Mouse (Mus musculus) forebrain, postnatal 0 days (tissue): ENCODE results near the gene Olfr561. TPM values are rescaled to one million over a fixed set of nuclear protein-coding genes. Genes with fewer than 3 reads are reported as not detected.

Source experiments
- ATAC-seq: fragments of 200-750 bp; cut with Nextera tagmentation; 2 replicates; pipeline ENCODE4 v1.8.0; 2017; ENCODE audit warnings: mild to moderate bottlenecking, moderate library complexity
- DNase-seq: peaks from one replicate; pipeline ENCODE4 v3.0.0-alpha.2; 2015
- H3K27ac ChIP-seq: fragments of 300-500 bp; sonication (generic); 2 replicates; pipeline ENCODE4 v1.5.1; 2014; ENCODE audit warnings: low read depth, mild to moderate bottlenecking, antibody characterized with exemption, low read length, moderate library complexity, mixed read lengths
- H3K27me3 ChIP-seq: fragments of 300-500 bp; sonication (generic); 2 replicates; pipeline ENCODE4 v1.6.1; 2014; ENCODE audit warnings: mild to moderate bottlenecking, low read length, mixed read lengths; ENCODE audit not compliant: insufficient read depth
- H3K36me3 ChIP-seq: fragments of 300-500 bp; sonication (generic); 2 replicates; pipeline ENCODE4 v1.6.1; 2014; ENCODE audit warnings: mild to moderate bottlenecking, moderate library complexity; ENCODE audit not compliant: insufficient read depth
- H3K4me1 ChIP-seq: fragments of 300-500 bp; sonication (generic); 2 replicates; pipeline ENCODE4 v1.6.1; 2014; ENCODE audit warnings: antibody characterized with exemption; ENCODE audit not compliant: insufficient read depth
- H3K4me2 ChIP-seq: fragments of 300-500 bp; sonication (generic); 2 replicates; pipeline ENCODE4 v1.6.1; 2014; ENCODE audit warnings: low read depth, mild to moderate bottlenecking, moderate library complexity
- H3K4me3 ChIP-seq: fragments of 300-500 bp; sonication (generic); 2 replicates; pipeline ENCODE4 v1.5.1; 2014; ENCODE audit warnings: low read depth, low read length, mixed read lengths
- H3K9ac ChIP-seq: fragments of 300-500 bp; sonication (generic); 2 replicates; pipeline ENCODE4 v1.6.1; 2014; ENCODE audit warnings: mild to moderate bottlenecking
- H3K9me3 ChIP-seq: fragments of 300-500 bp; sonication (generic); 2 replicates; pipeline ENCODE4 v1.6.1; 2016; ENCODE audit warnings: low read length
- CTCF ChIP-seq: sonication (generic); IDR thresholded peaks from 2 replicates; pipeline ENCODE4 v1.5.1; 2016; ENCODE audit warnings: antibody characterized with exemption, control low read depth, low read depth
- WGBS: fragments of 180-500 bp; shearing (Covaris S2); extraction: QIAGEN DNeasy Blood & Tissue Kit; methylation state at CpG from one replicate; pipeline ENCODE4 v1.1.7; 2014; 5-methylcytosine and 5-hydroxymethylcytosine counted together
- polyA plus RNA-seq: library from polyadenylated mRNA; unstranded; fragments of >200 nt; fragmentation: Nextera tagmentation; extraction: Ambion mirVana; gene quantifications from 2 replicates; pipeline ENCODE4 v1.2.1, GENCODE M21; 2015
- total RNA-seq: library from RNA; depleted of rRNA; stranded (reverse); fragments of >200 nt; gene quantifications from 2 replicates; pipeline ENCODE4 v1.2.3, GENCODE M21; 2014; rRNA removed

Olfr561 gene
- total RNA-seq, result not detected in 2 replicates
- not detected in 2 replicates for polyA plus RNA-seq

DNA sequence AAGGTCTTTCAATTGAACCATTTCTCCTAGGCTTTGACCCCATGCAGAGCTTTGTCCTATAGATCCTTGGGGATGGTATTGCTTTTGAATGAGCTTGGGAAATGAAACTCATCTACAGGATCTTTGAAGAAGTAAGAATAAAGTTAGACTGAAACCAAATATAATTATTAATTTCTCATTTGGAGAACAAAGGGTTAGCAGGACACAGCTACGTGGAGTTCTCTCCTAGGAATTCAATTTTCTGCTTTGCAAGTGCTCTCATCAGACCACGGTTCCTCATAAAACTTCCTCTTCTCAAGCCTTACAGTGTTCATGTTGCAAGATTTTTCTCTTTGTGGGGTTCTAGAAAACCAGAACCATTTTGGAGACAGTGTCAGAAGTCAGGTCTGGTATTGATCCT, at the start of gene Olfr561:
Olfr561 (plus strand) TSS at position 301 of the 400 bp plus-strand sequence.
- no peak for ATAC-seq
- no peaks in the 10 kb centered on the region for H3K9me3 ChIP-seq
- no peak for TF ChIP-seq CTCF
- H3K9ac ChIP-seq, result no peak within 1 kb of the TSS
- no peaks in the 10 kb centered on the region for H3K36me3 ChIP-seq
- H3K4me3 ChIP-seq, result no peak within 1 kb of the TSS
- no peaks in the 10 kb centered on the region for H3K4me1 ChIP-seq
- H3K27me3 ChIP-seq, result no peaks in the 10 kb centered on the region
- no peak within 1 kb of the TSS for H3K27ac ChIP-seq
- no peak within 1 kb of the TSS for H3K4me2 ChIP-seq
- WGBS, result 80% methylated on average over 2 of the region's 2 CpGs
- no peak for DNase-seq

DNA sequence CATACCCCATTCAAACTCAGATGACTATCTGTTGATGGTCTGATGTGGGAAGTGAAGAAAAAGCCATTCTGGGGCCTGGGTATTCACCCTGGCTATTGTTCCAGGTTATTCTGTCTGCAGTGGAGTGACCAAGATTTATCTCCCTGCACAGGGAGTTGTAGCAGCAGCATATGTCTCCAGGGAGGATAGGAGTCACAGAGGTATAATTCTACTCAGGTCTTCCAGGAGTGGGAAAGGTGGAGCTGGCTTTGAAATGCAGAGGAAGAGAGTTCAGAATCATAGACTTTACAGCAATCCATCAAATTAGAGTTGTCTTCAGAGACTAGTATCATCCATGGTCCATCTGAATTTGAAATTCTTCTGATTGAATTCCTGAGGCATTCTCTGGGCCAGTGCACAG, 43.6 kb upstream of the Olfr561 start, which contains the start of gene Olfr559:
Olfr559 (minus strand) TSS at position 101 of the 400 bp plus-strand sequence.
- DNase-seq, result no peak
- H3K36me3 ChIP-seq, result no peaks in the 10 kb centered on the region
- H3K27ac ChIP-seq, result no peak within 1 kb of the TSS
- no peaks in the 10 kb centered on the region for H3K4me1 ChIP-seq
- no peaks in the 10 kb centered on the region for H3K9me3 ChIP-seq
- no peak within 1 kb of the TSS for H3K9ac ChIP-seq
- no peak within 1 kb of the TSS for H3K4me3 ChIP-seq
- no peak for TF ChIP-seq CTCF
- no peaks in the 10 kb centered on the region for H3K27me3 ChIP-seq
- no peak within 1 kb of the TSS for H3K4me2 ChIP-seq
- no peak for ATAC-seq

DNA sequence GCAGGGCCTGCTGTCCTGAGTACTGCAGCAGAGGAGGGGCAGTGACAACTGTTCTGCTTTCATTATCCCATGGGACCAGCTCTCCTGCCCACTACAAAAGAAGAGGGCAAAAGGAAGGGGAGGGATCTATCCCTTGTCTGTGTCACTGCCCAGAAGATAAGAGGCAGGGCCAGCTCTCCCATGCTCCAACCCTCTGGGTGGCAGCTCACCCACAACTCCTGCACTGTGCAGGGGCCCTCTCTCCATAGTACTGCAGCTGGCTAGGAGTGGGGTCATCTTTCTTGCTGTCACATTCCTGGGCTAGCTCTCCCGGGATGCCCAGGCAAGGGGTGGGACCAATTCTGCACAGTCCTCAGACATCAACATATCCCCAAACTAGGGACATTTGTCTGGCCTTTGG, 37.2 kb upstream of the Olfr561 start:
- no peaks in the 10 kb centered on the region for H3K27me3 ChIP-seq
- no peak overlapping the region for H3K4me3 ChIP-seq
- ATAC-seq, result no peak
- no peak for DNase-seq
- H3K36me3 ChIP-seq, result no peaks in the 10 kb centered on the region
- H3K9ac ChIP-seq, result no peak overlapping the region
- no peak overlapping the region for H3K4me2 ChIP-seq
- H3K9me3 ChIP-seq, result no peaks in the 10 kb centered on the region
- WGBS, result 75% methylated on average over 1 of the region's 1 CpGs
- H3K4me1 ChIP-seq, result no peaks in the 10 kb centered on the region
- no peak for TF ChIP-seq CTCF
- H3K27ac ChIP-seq, result no peak overlapping the region

DNA sequence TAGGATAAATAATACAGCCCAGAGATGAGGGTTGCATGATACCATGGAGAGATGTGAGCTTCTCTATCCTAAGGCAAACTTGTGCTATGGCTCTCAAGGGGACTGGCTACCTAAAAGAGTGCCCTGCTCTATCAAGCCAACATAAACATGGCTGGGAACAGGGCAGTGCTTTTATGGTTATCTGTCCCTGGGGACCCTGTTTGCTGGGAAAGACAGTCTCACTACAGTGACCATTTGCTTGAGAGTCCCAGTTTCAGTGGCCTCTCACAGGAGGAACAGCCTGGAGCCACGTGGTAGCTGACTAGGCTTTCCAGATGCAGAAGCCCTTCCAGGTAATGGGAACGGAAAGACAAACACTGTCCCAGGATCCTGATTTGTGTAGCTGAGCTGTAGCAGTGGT, 33.3 kb upstream of the Olfr561 start:
- H3K4me1 ChIP-seq, result no peaks in the 10 kb centered on the region
- TF ChIP-seq CTCF, result no peak
- H3K4me2 ChIP-seq, result no peak overlapping the region
- WGBS, result 74% methylated on average over 2 of the region's 2 CpGs
- no peak overlapping the region for H3K27ac ChIP-seq
- H3K4me3 ChIP-seq, result no peak overlapping the region
- no peaks in the 10 kb centered on the region for H3K9me3 ChIP-seq
- no peak for DNase-seq
- no peaks in the 10 kb centered on the region for H3K27me3 ChIP-seq
- H3K36me3 ChIP-seq, result no peaks in the 10 kb centered on the region
- H3K9ac ChIP-seq, result no peak overlapping the region
- ATAC-seq, result no peak

DNA sequence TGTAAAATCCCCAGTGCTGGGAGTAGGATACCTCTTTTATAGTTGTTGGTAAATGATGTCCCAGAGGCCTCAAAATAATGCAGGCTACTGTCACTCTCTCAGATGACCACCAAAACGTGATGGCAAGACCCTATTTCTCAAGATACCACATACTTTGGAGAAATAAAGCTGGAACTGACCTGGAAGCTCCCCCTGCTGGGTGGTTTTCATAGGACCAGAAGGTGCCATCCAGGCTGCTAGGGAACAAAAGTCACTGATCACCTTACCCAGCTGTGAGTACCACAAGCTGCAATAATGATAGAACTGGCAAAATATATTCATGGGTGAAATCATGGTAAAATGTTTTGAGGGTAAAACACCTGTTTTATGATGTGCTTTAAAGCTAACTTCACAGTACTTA, 18.9 kb upstream of the Olfr561 start:
- H3K27ac ChIP-seq, result no peak overlapping the region
- 12% methylated on average over 1 of the region's 1 CpGs for WGBS
- H3K9me3 ChIP-seq, result no peaks in the 10 kb centered on the region

DNA sequence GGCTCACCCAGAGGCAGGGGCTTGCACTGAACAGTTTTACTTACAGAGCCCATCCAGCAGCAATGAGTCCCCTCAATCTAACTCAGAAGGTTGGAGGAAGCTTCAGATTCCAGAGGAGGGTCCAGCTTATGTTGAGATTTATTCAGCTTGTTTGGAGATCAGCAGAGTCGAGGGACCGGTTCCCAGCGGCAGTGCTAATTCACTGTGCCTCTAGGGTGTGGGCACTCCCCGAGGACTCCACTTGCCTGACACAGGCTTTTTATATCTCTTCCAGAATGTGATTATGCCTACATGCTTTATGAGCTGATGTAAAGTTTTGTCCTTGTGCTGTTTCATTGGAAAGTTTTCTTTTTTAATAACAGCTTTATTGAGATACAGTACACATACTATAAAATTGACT, 11.8 kb upstream of the Olfr561 start, which contains the start of the genes Olfr560 and Olfr78:
Olfr560 (minus strand) TSS at position 101 of the 400 bp plus-strand sequence.
Olfr78 (minus strand) TSS at position 206 of the 400 bp plus-strand sequence.
- Histone ChIP-seq H3K36me3 (no peaks in the 10 kb centered on the region), H3K4me3 (no peak within 1 kb of the TSS), H3K4me1 (no peaks in the 10 kb centered on the region), H3K9me3 (no peaks in the 10 kb centered on the region), H3K27me3 (no peaks in the 10 kb centered on the region), H3K9ac (no peak within 1 kb of the TSS), H3K27ac (no peak within 1 kb of the TSS), H3K4me2 (no peak within 1 kb of the TSS)
- ATAC-seq, result no peak
- no peak for DNase-seq
- no peak for TF ChIP-seq CTCF
- WGBS, result 84% methylated on average over 4 of the region's 4 CpGs

More for the DNA sequence above, 18.9 kb upstream of the Olfr561 start:
- Histone ChIP-seq H3K4me1 (no peaks in the 10 kb centered on the region), H3K9ac (no peak overlapping the region), H3K27me3 (no peaks in the 10 kb centered on the region), H3K36me3 (no peaks in the 10 kb centered on the region), H3K4me3 (no peak overlapping the region), H3K4me2 (no peak overlapping the region)
- no peak for TF ChIP-seq CTCF
- ATAC-seq, result no peak
- DNase-seq, result no peak

DNA sequence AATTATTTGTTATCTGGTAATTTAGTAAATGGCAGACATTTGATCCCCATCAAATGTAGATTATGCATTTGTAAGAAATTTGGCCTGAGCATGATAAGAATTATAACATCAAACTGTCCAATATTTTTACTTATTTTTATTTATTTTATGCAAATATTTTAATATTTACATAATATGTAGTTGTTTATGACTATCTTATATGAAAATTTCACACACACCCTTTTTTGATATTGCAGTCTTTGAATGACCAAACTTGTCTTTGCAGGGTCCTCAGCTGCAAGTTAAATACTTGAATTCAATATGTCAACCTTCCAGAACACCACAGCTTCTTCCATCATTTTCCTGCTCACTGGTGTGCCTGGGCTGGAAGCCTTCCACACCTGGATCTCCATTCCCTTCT, 32.2 kb downstream of the Olfr561 start, which contains the start of gene Olfr564:
Olfr564 (plus strand) TSS at position 301 of the 400 bp plus-strand sequence.
- Histone ChIP-seq H3K36me3 (no peaks in the 10 kb centered on the region), H3K9ac (no peak within 1 kb of the TSS), H3K4me1 (no peaks in the 10 kb centered on the region), H3K4me2 (no peak within 1 kb of the TSS), H3K27me3 (no peaks in the 10 kb centered on the region), H3K27ac (no peak within 1 kb of the TSS), H3K4me3 (no peak within 1 kb of the TSS), H3K9me3 (no peaks in the 10 kb centered on the region)
- no peak for DNase-seq
- no peak for ATAC-seq
- TF ChIP-seq CTCF, result no peak

Other genes starting within 250 kb of the Olfr561 start
Only the 30 nearest of the 31 such genes appear.
- not detected in 2 replicates for gene Olfr548-ps1, start 230.3 kb upstream of the Olfr561 start, total RNA-seq
- not detected in 2 replicates for gene Olfr548-ps1, start 230.3 kb upstream of the Olfr561 start, polyA plus RNA-seq
- not detected in 2 replicates for gene Olfr549, start 221.4 kb upstream of the Olfr561 start, total RNA-seq
- gene Olfr549, start 221.4 kb upstream of the Olfr561 start, polyA plus RNA-seq, result not detected in 2 replicates
- 1.5 and 3.5 TPM in 2 replicates for gene Trim21, start 205.7 kb upstream of the Olfr561 start, total RNA-seq
- 0.30 and 0.38 TPM in 2 replicates for gene Trim21, start 205.7 kb upstream of the Olfr561 start, polyA plus RNA-seq
- gene Olfr550, start 199.8 kb upstream of the Olfr561 start, total RNA-seq, result not detected in 2 replicates
- not detected in 2 replicates for gene Olfr550, start 199.8 kb upstream of the Olfr561 start, polyA plus RNA-seq
- not detected in 2 replicates for gene Olfr551, start 179.3 kb upstream of the Olfr561 start, total RNA-seq
- not detected in 2 replicates for gene Olfr551, start 179.3 kb upstream of the Olfr561 start, polyA plus RNA-seq
- not detected in 2 replicates for gene Olfr552, start 173.5 kb upstream of the Olfr561 start, total RNA-seq
- gene Olfr552, start 173.5 kb upstream of the Olfr561 start, polyA plus RNA-seq, result not detected in 2 replicates
- gene Olfr553, start 153.0 kb upstream of the Olfr561 start, total RNA-seq, result not detected in 2 replicates
- gene Olfr553, start 153.0 kb upstream of the Olfr561 start, polyA plus RNA-seq, result not detected in 2 replicates
- gene Olfr554, start 132.8 kb upstream of the Olfr561 start, total RNA-seq, result not detected in 2 replicates
- gene Olfr554, start 132.8 kb upstream of the Olfr561 start, polyA plus RNA-seq, result not detected in 2 replicates
- gene Olfr555, start 112.4 kb upstream of the Olfr561 start, total RNA-seq, result not detected in 2 replicates
- gene Olfr555, start 112.4 kb upstream of the Olfr561 start, polyA plus RNA-seq, result not detected in 2 replicates
- not detected in 2 replicates for gene Olfr556, start 106.3 kb upstream of the Olfr561 start, total RNA-seq
- not detected in 2 replicates for gene Olfr556, start 106.3 kb upstream of the Olfr561 start, polyA plus RNA-seq
- 4.2 and 6.8 TPM in 2 replicates for gene Trim68, start 83.9 kb upstream of the Olfr561 start, total RNA-seq
- 2.2 and 4.0 TPM in 2 replicates for gene Trim68, start 83.9 kb upstream of the Olfr561 start, polyA plus RNA-seq
- not detected in 2 replicates for gene Olfr557, start 75.3 kb upstream of the Olfr561 start, total RNA-seq
- not detected in 2 replicates for gene Olfr557, start 75.3 kb upstream of the Olfr561 start, polyA plus RNA-seq
- gene Olfr558, start 69.0 kb upstream of the Olfr561 start, total RNA-seq, result not detected in 2 replicates
- 0.04 TPM in 1 of 2 replicates, not detected in the other for gene Olfr558, start 69.0 kb upstream of the Olfr561 start, polyA plus RNA-seq
- gene Olfr33, start 52.2 kb upstream of the Olfr561 start, total RNA-seq, result not detected in 2 replicates
- not detected in 2 replicates for gene Olfr33, start 52.2 kb upstream of the Olfr561 start, polyA plus RNA-seq
- gene Olfr559, start 43.7 kb upstream of the Olfr561 start, total RNA-seq, result not detected in 2 replicates
- not detected in 2 replicates for gene Olfr559, start 43.7 kb upstream of the Olfr561 start, polyA plus RNA-seq
- not detected in 2 replicates for gene Olfr560, start 11.9 kb upstream of the Olfr561 start, total RNA-seq
- not detected in 2 replicates for gene Olfr560, start 11.9 kb upstream of the Olfr561 start, polyA plus RNA-seq
- gene Olfr78, start 11.8 kb upstream of the Olfr561 start, total RNA-seq, result not detected in 2 replicates
- 0.04 TPM in 1 of 2 replicates, not detected in the other for gene Olfr78, start 11.8 kb upstream of the Olfr561 start, polyA plus RNA-seq
- not detected in 2 replicates for gene Olfr564, start 32.3 kb downstream of the Olfr561 start, total RNA-seq
- gene Olfr564, start 32.3 kb downstream of the Olfr561 start, polyA plus RNA-seq, result not detected in 2 replicates
- gene Olfr566, start 87.5 kb downstream of the Olfr561 start, total RNA-seq, result not detected in 2 replicates
- gene Olfr566, start 87.5 kb downstream of the Olfr561 start, polyA plus RNA-seq, result not detected in 2 replicates
- gene Olfr568, start 105.9 kb downstream of the Olfr561 start, total RNA-seq, result not detected in 2 replicates
- gene Olfr568, start 105.9 kb downstream of the Olfr561 start, polyA plus RNA-seq, result not detected in 2 replicates
- not detected in 2 replicates for gene Olfr569, start 119.7 kb downstream of the Olfr561 start, total RNA-seq
- not detected in 2 replicates for gene Olfr569, start 119.7 kb downstream of the Olfr561 start, polyA plus RNA-seq
- not detected in 2 replicates for gene Olfr570, start 123.4 kb downstream of the Olfr561 start, total RNA-seq
- 0.23 TPM in 1 of 2 replicates, not detected in the other for gene Olfr570, start 123.4 kb downstream of the Olfr561 start, polyA plus RNA-seq
- not detected in 2 replicates for gene Olfr571, start 146.3 kb downstream of the Olfr561 start, total RNA-seq
- gene Olfr571, start 146.3 kb downstream of the Olfr561 start, polyA plus RNA-seq, result not detected in 2 replicates
- gene Olfr572, start 153.2 kb downstream of the Olfr561 start, total RNA-seq, result not detected in 2 replicates
- gene Olfr572, start 153.2 kb downstream of the Olfr561 start, polyA plus RNA-seq, result not detected in 2 replicates
- gene Olfr573-ps1, start 171.4 kb downstream of the Olfr561 start, total RNA-seq, result not detected in 2 replicates
- gene Olfr573-ps1, start 171.4 kb downstream of the Olfr561 start, polyA plus RNA-seq, result not detected in 2 replicates
- not detected in 2 replicates for gene Olfr574, start 177.2 kb downstream of the Olfr561 start, total RNA-seq
- gene Olfr574, start 177.2 kb downstream of the Olfr561 start, polyA plus RNA-seq, result not detected in 2 replicates
- gene Olfr575, start 187.6 kb downstream of the Olfr561 start, total RNA-seq, result not detected in 2 replicates
- not detected in 2 replicates for gene Olfr575, start 187.6 kb downstream of the Olfr561 start, polyA plus RNA-seq
- gene Olfr576, start 191.4 kb downstream of the Olfr561 start, total RNA-seq, result not detected in 2 replicates
- gene Olfr576, start 191.4 kb downstream of the Olfr561 start, polyA plus RNA-seq, result not detected in 2 replicates
- gene Olfr577, start 204.7 kb downstream of the Olfr561 start, total RNA-seq, result not detected in 2 replicates
- not detected in 2 replicates for gene Olfr577, start 204.7 kb downstream of the Olfr561 start, polyA plus RNA-seq
- gene Olfr578, start 218.1 kb downstream of the Olfr561 start, total RNA-seq, result not detected in 2 replicates
- gene Olfr578, start 218.1 kb downstream of the Olfr561 start, polyA plus RNA-seq, result not detected in 2 replicates